Mouse (Mus musculus) kidney, postnatal 10 days (tissue): ENCODE data around the gene Myt1l.

ENCODE experiments used
- DNase-seq: peaks from one replicate; pipeline ENCODE4 v3.0.0; 2021; ENCODE audit warnings: mixed read lengths

Gene Myt1l

DNA sequence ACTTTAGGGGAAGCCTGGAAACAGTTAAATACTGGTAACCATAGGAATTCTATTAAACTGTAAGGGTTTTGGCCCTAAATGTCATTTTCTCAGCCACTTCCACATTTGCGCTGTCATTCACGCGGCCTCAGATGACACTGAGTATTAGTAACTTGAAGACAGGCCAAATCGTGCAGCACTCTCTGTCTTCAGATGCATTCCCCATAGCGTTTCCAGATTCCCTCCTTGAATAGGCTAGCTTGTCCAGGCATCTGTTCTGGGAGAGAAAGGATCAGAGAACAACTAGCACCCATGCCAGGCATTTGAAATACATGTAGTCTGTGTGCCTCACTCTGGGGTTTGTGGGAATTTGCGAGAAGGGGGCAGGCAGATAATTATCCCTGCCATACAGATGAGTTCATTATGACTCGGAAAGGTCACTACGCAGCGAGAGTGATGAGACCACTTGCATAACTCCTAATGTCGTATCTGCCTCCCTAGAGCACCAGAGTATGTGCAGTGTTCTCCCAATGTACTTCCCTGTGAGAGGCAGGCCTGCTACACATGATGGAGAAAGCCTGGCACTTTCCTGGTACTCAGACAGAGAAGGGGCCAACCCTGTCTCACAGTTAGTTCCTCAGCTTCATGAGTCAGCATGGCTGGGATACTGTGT lies 295.7 kb downstream of the Myt1l start:
- DNase-seq, result no peak

DNA sequence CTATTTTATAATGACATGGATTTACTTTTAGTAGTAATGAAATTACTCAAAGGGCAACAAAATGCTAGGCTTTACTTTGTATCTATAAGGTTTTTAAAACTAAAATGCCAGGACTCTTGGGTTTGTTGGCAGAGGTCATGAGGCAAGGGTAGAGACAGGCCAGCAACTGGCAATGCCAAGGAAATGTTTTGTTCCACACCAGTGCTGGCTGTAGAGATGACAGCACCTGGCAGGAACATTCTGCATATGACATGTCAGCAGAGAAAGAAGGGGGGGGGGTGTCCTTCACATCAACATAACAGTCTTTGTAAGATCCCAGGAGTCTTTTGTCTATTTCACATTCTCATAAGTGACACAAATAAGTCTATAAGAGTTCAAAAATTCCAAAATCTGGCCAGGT lies 302.4 kb downstream of the Myt1l start:
- DNase-seq, result no peak

DNA sequence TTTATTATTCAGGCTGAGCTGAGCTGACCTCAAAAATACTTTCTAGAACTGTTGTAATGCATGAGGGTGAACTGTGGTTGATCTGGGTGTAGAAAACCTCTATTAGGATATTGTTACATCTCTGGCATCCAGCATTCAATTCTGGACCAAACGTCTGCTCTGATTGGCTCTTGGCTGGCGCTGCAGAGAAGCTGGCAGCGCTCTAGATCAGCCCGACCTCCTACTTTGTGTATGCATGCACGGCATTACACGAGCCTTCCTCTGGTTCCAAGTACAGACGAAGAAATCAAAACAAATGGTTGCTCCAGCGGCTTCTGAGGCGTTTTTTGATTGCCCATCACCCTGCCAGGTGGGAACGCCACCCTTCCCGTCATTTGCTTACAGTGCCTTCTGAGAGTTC lies 303.2 kb downstream of the Myt1l start:
- no peak for DNase-seq

DNA sequence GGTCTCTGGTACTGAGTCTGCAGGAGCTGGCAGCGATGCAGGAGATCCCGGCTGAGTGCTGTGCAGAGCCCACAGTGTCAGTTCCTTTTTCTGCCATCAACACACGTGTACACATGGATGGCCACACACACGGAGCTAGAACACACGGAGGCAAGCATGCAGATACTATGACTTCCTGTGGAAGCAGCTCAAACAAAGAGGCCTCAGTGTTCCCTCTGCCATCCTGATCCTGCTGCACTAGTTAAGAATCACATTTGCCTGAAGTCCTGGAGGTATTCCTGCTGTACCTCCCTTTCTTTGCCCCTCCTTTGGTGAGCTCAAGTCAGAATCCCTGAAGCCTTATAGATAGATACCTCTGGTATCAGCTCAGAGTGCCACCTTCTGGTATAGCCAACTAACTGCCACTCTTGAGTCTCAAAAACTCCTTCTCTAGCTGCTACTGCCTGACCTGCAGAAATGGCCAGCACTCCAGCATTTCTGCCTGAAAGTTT lies 309.2 kb downstream of the Myt1l start:
- no peak for DNase-seq

DNA sequence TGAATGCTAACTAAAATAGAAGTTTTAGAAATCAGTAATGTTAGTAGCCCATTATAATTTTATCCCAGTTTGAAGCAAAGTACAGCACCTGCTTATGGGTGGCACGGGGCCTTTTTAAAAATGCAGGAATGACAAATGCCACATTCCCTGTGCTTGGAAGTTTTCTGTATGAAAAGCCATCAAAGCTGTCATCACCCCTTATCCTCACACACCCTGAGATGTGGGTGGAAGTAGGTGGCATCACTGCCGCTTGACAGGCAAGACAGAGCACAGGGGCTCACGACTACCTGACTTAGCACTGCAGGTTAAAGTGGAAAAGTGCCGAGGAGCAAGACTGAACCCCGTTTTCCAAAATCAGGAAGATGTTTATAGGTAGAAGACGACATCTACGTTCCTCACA lies 310.2 kb downstream of the Myt1l start:
- no peak for DNase-seq

DNA sequence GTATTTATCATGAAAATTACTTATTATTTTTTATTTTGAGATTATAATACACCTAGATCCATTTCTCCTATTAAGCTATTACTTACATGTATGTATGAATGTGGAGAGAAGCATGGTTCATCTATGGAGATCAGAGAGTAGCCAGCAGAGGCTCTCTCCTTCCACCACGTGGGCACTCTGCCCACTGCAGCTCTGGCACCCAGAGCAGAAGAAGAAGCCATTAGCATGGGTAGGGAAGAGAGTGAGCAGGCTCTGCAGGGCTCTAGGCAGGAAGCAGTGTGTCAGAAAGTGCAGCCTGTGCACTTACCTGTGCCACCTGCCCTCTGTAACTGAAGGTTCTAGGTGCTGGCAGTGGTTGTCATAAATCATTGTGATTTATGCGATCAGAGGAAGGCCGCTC lies 321.8 kb downstream of the Myt1l start:
- DNase-seq, result no peak

DNA sequence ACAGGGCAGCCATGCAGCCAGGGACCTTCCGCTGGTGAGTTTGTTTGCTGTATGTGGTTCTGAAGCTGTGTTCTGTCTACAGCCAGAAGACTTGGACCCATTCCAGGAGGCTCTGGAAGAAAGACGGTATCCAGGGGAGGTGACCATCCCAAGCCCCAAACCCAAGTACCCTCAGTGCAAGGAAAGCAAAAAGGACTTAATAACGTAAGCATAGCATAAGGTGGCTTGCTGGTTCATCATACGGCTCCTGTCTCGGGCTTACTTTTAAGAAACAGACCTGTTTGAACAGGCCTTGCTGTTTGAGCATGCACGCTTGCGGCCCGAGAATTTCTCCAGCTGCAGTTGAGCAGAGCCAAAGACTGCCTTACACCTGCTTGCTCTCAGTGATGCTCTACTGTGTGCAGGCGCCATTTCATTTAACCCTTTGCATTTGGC lies 326.0 kb downstream of the Myt1l start:
- DNase-seq, result no peak

DNA sequence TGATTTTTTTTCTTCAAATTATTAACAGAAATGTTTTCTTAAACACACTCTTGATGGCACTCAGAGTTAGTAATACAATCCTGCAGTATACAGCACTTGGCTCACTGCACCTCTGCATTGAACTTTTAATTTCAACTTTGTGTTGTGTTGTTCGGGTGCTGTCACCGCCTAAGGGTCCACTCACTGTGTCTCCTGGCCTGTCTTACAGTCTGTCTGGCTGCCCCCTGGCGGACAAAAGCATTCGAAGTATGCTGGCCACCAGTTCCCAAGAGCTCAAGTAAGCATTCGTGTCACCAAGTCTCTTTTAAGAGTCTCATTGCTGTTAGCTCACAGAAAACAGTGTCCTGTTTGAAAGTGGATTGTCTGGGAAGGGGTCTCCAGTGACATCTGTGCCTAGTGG lies 326.8 kb downstream of the Myt1l start:
- DNase-seq, result peak; percentile 78

DNA sequence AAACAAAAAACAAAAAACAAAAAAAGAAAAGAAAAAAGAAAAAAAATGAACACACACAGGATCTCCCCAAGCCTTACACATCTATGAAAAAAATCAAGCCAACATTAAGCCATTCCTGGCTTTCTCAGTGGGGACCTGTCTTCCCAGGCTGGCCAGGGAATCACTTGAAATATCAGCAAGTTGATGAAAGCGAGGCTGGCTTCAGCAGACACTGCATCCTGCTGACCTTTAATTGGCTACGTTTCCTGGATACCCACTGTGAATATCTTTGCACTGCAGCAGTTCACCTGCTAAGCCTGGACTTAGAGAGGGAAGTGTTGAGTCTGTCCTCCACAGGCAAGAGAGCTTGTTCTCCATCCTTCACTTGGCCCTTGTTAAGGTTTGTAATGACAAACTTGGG lies 332.8 kb downstream of the Myt1l start:
- no peak for DNase-seq

DNA sequence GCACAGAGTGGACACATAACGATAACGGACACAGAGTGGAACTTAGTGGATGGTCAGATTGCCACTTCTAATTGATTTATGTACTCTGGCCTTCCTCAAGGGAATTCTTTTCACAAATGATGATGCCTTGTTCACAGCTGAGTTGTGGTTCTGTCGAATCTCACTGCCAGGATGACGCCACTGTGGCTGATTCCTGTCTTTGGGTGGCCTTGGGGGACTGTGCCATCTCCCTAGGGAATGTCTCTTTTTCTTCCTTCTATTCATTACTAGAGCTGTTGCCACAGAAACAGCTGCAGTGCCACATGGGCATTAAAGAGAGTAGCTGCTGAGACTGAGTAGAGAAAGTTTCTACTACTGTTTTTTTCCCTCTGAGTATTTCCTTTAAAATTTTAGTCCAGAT lies 340.1 kb downstream of the Myt1l start:
- DNase-seq, result no peak

DNA sequence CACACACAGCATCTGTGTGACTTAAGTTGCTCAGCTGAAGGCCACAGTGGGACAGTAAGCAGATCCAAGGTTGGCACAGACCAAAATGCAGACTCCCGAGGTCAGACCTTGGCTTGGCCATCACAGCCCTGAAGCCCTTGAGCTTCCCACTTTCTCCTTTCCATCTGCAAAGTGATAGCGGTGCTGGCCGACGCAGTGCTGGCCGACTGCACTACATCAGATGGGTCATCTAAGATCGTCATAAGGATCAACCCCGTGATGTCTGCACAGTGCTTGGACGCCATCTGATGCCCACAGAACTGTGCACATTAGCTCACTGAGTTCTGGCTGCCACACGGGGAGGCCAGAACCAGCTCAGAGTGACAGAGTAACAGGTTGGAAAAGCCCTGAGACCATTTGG lies 340.6 kb downstream of the Myt1l start:
- no peak for DNase-seq

DNA sequence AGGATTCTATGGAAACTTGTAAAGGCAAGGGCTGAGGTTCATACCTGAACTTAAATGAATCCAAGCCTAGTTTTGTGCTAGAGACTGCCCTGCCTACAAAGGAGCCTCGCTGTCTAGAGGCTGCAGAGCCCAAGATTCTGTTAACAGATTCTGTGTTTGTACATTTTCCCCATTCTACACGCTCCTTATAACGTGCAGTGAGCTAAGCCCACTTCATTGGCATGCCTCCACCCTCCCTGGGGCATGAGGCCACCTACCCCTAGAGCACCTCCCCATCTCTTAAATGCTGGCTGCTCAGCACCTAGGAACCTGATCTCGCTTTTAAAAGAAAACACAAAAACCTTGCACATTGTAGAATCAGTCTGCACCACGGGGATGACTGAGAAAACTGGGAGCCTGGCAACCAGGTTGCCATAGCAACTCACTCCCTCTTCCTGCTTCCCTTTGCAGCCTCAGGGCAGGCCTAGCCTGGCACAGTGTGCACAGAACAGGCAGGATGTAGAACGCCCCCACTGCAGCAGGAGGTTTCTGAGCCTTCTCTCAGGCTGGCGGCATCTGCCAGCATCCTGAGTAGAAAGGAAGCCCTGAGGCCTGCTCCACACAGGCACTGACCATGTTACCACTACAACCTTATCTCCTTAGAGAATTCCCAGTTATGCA lies 344.1 kb downstream of the Myt1l start:
- DNase-seq, result peak; percentile 12

DNA sequence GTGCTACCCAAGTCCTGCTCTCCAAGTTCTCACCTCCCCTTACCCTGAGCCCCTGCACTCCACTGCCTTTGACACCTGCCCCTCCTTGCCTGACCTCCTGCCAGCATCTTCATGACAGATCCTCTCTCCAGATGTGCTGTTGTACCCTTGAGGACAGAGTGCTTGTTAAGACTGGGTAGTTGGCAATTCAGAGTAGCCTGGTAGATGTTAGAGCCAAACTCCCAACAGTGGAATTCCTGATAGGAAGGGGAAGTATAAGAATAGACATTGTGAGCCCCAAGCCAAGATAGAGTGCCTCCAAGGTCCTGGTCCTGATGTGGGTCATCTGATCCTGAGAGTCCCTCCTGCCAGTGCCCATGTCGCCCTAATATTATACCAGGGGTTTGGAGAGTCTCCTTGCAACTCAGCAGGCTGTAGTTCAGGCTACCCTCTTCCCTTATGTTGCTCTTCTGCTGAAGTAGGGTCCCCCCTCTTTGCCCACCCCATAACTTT lies 345.1 kb downstream of the Myt1l start:
- no peak for DNase-seq

DNA sequence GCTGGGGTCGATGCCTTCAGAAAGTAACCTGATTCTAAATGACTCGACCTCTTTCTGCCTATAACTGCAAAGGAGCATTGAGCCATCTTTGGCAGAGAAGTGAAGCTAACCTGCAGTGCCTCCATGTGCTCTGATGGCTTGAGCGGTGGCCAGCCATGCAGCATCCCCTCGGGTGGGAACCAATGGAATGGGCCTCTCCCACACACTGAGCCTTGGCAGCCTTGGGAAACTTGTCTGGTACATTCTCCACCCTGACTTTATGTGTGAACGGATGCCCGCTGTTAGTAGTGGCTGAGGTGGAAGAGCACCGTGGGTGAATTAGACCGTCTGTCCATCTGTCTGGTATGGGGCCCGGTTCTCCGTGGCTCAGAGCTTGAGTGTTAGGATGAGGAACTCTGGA lies 349.8 kb downstream of the Myt1l start:
- no peak for DNase-seq

DNA sequence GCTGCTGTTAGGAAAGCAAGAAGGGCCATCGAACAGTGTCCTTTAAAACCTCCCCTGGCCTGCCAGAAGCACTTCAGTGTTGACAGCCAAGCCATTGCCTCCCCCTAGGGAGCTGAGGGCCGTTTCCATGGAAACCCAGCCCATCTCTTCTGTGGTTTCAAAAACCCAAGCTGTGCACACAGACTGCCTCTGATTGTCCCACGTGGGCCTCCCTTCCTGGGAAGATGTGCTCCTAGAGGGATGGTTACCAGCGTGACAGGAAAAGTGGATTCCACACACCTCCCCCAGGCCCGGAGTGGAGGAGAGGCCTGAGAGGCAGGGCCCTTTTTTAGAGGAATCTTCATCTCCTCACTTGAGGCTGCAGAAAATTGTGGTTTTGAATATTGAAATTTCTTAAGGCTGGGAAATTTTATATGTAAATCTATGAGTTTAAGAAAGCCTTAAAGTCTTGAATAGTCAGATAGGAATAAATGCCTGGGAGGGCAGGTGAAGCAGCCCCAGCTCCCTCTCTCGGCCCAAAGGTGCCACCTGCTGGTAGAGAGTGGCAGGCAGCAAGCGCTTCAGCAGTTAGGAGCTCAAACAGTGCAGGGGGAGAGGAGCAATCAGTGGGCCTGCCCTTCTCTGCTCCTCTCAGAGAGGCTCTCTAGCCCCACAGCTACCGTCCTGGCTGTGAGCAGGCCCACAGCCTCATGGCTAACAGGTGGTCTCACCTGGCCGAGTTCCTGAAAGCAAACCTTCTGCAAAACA lies 354.9 kb downstream of the Myt1l start:
- peak; percentile 73 for DNase-seq

DNA sequence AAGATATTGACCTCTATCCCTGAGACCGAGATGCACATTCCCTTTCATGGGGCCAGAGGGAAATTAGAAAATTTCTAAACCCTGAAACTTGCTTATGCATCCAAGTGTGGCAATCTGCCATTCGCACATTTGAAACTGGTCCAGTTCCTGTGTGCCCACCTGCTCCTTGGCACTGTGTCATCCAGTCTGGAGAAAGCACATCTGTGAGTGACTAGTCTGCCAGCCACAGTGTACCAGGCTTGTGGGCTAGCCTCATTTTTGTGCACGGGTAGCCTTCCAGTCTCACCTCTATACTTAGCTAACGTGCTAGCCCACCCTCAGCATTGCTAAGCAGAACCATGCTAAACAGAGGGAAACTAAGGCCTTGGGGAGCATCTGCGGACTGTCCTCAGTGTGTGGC lies 356.2 kb downstream of the Myt1l start:
- no peak for DNase-seq

DNA sequence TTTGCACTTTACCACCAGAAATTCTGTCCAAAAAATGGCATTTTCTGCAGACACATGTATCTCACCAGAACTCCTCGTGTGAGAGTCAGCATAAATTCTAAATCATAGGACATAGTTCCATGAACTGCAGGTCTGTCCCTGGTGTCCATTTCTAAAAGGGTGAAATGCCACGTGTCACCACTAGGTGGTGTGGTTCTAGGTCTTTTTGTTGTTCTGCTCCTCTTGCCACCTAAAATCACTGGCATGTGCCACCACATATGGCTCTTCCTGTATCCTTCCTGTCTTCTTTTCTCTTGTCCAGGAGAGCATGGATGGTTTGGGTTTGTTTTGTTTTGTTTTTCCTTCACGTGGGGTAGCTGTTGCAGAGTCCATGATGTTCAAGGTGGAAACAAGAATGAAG lies 366.5 kb downstream of the Myt1l start:
- DNase-seq, result peak; percentile 50

DNA sequence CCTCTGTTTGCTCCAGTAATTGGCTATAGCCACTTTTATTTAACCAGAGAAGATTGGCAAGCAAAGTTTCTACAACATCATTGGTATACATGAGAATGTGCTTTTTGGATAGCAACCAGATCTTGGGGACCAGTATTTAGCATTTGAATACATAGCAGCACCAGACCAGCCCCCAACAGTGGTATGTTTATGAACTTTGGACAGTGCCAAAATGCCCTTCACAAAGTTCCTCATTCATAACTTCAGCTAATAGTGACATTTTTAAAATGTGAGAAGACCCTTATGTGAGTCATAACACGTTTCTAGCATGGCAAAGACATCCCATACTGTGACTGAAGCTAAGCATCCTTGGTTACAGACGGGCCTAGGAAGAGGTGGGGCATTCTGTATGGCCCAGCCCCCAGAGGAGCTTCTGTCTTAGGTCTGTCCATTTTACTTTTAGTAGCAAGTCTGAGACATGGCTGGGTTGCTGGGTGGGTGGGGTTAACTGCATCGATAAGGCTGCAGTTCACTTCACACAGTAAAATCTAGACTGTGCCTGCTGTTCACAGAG lies 369.4 kb downstream of the Myt1l start:
- no peak for DNase-seq

DNA sequence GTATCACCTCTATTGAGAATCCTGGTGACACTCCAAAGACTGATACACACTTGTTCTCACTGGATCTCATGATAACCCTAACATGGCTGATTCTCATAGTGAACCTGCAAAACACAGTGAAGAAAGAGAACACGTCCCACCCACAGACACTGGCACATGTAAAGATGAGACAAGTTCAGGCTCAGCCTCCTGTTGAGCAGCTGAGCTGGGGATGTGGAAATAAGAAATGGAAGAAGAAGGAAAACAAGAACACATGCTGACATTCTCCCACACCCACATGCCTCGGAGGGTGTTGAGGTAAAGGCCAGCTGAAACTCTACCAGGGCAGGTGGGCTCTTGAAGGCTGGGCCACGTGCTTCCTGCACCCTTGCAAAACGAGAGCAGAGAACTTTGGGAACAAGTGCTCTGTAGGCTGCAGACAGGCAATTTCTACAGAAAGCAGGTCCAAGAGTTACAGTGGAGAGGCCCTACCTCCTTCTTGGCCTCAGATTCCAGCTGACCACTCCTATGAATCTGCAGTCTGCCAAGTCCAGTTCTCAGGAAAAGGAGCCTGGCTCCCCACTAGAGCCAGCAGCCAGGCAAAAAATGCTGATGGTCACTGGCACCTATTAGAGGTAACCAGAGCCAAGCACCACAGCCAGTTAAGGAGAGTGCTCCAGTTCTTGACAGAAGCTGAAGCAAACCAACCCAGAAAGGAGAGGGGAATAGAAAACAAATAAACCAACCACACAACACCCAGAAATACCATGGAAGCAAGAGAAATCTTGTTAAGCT lies 376.1 kb downstream of the Myt1l start:
- DNase-seq, result no peak

DNA sequence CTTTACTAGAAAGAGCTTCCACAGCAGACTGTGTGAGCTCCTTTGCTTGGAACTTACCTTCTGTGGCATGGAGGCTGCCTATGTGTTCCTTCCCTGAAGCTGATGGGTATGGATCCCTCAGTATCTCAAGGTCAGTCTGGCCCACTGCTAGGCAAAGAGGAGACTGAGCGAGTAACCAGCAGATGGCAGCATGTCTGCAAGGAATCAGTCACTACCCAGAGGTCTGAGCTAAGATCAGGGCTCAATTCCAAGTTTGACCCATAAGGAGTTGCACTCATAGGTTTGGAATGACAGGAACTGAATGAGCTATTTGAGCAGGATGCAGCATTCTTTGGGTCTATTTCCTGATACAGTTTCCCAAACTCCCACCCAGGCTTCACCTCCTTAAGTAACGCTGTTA lies 378.9 kb downstream of the Myt1l start:
- peak; percentile 84 for DNase-seq

DNA sequence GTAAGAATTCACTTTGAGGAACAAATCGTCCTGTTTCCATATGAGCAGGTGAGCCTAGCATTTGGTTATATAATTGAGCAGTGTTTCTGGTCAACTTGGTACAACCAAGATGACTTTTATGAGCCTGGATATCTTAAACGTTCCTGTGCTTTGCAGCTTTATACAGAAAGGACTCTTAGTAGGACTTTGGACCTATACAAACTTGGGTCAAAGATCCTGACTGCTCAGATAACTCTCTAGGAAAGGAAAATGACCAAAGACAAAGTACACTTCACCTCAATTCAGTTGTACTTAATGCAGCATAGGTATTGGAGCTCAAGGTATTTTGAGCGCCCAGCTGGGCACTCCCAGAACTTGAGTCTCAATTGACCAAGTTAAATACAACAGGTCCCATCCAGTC lies 388.0 kb downstream of the Myt1l start:
- no peak for DNase-seq

DNA sequence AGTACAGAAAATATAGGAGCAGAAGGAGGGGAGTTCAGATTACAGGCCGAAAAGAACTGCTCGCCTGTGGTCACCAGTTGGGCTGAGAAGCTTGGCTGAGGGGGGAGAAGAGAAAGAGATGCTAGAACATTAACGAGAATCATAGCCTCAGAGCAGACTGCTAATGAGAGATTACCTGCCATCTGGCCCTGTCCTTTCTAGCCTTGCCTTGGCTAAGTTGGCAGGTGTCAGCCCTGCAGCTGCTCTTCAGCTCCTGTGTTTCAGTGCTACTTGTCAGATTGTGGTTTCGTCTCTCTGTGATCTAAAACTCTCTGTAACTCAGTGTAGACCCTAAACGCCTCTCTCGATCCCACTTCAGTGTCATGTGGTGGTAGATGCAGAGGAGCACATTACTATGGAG lies 388.6 kb downstream of the Myt1l start:
- no peak for DNase-seq

DNA sequence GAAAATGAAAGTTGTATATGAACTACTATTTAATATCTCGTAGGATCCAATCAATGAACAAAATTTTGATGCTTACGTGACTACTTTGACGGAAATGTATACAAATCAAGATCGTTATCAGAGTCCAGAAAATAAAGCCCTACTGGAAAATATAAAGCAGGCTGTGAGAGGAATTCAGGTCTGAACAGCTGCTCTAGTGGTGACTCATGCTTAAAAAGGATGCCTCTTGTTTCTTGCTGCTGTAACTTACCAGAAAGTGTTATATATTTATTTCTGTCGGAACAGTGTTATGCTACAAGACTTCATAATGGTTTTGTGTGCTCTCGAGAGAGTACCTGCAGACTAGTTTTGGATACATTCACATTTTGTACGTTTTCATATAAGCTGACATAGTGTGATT lies 392.1 kb downstream of the Myt1l start:
- DNase-seq, result no peak
